In the genomic region with DNA sequence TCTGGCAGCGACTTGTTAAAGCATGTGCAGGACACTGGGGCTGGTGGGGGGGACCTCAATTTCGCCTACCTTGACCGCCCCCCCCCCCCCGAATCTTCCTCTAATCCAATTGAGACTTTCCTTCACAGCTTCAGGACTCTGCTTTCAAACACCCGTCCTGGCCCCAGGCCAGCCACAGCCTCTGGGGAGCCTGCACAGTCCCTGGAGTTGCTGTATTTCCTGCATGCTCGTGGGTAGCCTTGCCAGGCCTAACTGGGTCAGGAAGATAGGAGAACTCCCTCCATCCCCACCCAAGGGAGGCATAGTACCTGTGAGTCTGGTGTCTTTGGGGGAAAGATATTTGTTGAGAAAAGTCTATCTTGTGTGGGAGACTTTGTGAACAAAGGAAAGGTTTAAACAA, we compare ENCODE assay signal across 12 mouse cellular contexts. TPM values are rescaled to one million over a fixed set of nuclear protein-coding genes. Genes with fewer than 3 reads are reported as not detected.
DNase-seq lines count a peak whose midpoint lies in the region; ATAC-seq lines count a peak whose summit lies in the region.
"Had no signal": no experiment of that assay in that cellular context is flagged by ENCODE, and none has a peak within 500 bp of the region (broad histone marks: within the 10 kb centered on the region; RNA-seq: fewer than 3 reads in every experiment).

No protein-coding gene starts in this region.

- H3K4me2 ChIP-seq in hindbrain, embryonic 15.5 days: no peak overlapping the region
- H3K4me2 ChIP-seq in hindbrain, embryonic 12.5 days (replicated peaks): no peak overlapping the region
- H3K4me2 ChIP-seq in midbrain, embryonic 16.5 days (ENCODE audit: low read length): no peak overlapping the region
- no peak overlapping the region for H3K4me2 ChIP-seq in midbrain, embryonic 13.5 days (replicated peaks)
- no peak overlapping the region for H3K4me2 ChIP-seq in neural tube, embryonic 15.5 days
- H3K4me2 ChIP-seq: midbrain, embryonic 12.5 days had no signal

- H3K9me3 ChIP-seq in hindbrain, embryonic 15.5 days: no peaks in the 10 kb centered on the region
- H3K9me3 ChIP-seq in hindbrain, embryonic 12.5 days (replicated peaks): no peaks in the 10 kb centered on the region
- no peaks in the 10 kb centered on the region for H3K9me3 ChIP-seq in midbrain, embryonic 16.5 days (replicated peaks; ENCODE audit: control insufficient read depth, low read length, poor library complexity, severe bottlenecking)
- no peaks in the 10 kb centered on the region for H3K9me3 ChIP-seq in midbrain, embryonic 13.5 days
- H3K9me3 ChIP-seq in neural tube, embryonic 15.5 days (replicated peaks): no peaks in the 10 kb centered on the region
- H3K9me3 ChIP-seq: midbrain, embryonic 12.5 days had no signal

- H3K9ac ChIP-seq in hindbrain, embryonic 15.5 days: no peak overlapping the region
- H3K9ac ChIP-seq in hindbrain, embryonic 12.5 days: no peak overlapping the region
- H3K9ac ChIP-seq in midbrain, embryonic 16.5 days (ENCODE audit: low read depth, low read length): no peak overlapping the region
- no peak overlapping the region for H3K9ac ChIP-seq in midbrain, embryonic 13.5 days (replicated peaks)
- no peak overlapping the region for H3K9ac ChIP-seq in neural tube, embryonic 15.5 days (replicated peaks)
- H3K9ac ChIP-seq: liver, embryonic 14.5 days; midbrain, embryonic 12.5 days had no signal

- peak; percentile 60 for DNase-seq in cerebellum, adult 9-10 months
- no peak for DNase-seq in cerebellum, adult 11-12 months
- DNase-seq: gastrocnemius, postnatal 14 days; thymus, postnatal 14 days had no signal

- no peak overlapping the region for H3K4me3 ChIP-seq in hindbrain, embryonic 15.5 days
- H3K4me3 ChIP-seq in hindbrain, embryonic 12.5 days: no peak overlapping the region
- no peak overlapping the region for H3K4me3 ChIP-seq in midbrain, embryonic 16.5 days (ENCODE audit: low read depth, low read length)
- H3K4me3 ChIP-seq in midbrain, embryonic 13.5 days (replicated peaks): no peak overlapping the region
- H3K4me3 ChIP-seq in neural tube, embryonic 15.5 days (replicated peaks): no peak overlapping the region
- H3K4me3 ChIP-seq: midbrain, embryonic 12.5 days had no signal

- H3K27me3 ChIP-seq in hindbrain, embryonic 15.5 days: no peaks in the 10 kb centered on the region
- no peaks in the 10 kb centered on the region for H3K27me3 ChIP-seq in hindbrain, embryonic 12.5 days
- no peaks in the 10 kb centered on the region for H3K27me3 ChIP-seq in midbrain, embryonic 16.5 days (ENCODE audit: control insufficient read depth, insufficient read depth, low read depth, low read length)
- H3K27me3 ChIP-seq in midbrain, embryonic 13.5 days: no peaks in the 10 kb centered on the region
- H3K27me3 ChIP-seq in neural tube, embryonic 15.5 days (replicated peaks): no peaks in the 10 kb centered on the region
- H3K27me3 ChIP-seq: midbrain, embryonic 12.5 days; Patski had no signal

- no peak for ATAC-seq in hindbrain, embryonic 15.5 days (ENCODE audit: low FRiP score, low read depth)
- ATAC-seq in hindbrain, embryonic 12.5 days (ENCODE audit: low FRiP score): no peak
- ATAC-seq in midbrain, embryonic 16.5 days: no peak
- no peak for ATAC-seq in midbrain, embryonic 13.5 days
- ATAC-seq in neural tube, embryonic 15.5 days (ENCODE audit: low FRiP score): no peak
- ATAC-seq: Patski had no signal

- H3K4me1 ChIP-seq in hindbrain, embryonic 15.5 days (replicated peaks): peaks cover 8% of the 10 kb centered on the region; the same call in 1 of the 2 replicates
- H3K4me1 ChIP-seq in hindbrain, embryonic 12.5 days: peaks cover 2% of the 10 kb centered on the region; the same call in 1 of the 2 replicates
- peaks cover 8% of the 10 kb centered on the region; the same call in 1 of the 2 replicates for H3K4me1 ChIP-seq in midbrain, embryonic 16.5 days (ENCODE audit: control insufficient read depth, insufficient read depth, low read length)
- peaks cover 19% of the 10 kb centered on the region for H3K4me1 ChIP-seq in midbrain, embryonic 13.5 days (replicated peaks)
- H3K4me1 ChIP-seq in neural tube, embryonic 15.5 days: peaks cover 9% of the 10 kb centered on the region

- 0 out of 2 replicates have a peak, but pooled peaks cover 7% of the 10 kb centered on the region for H3K36me3 ChIP-seq in hindbrain, embryonic 15.5 days
- H3K36me3 ChIP-seq in hindbrain, embryonic 12.5 days: no peaks in the 10 kb centered on the region
- no peaks in the 10 kb centered on the region; the same call in 1 of the 2 replicates for H3K36me3 ChIP-seq in midbrain, embryonic 16.5 days (ENCODE audit: control insufficient read depth, insufficient read depth, low read length)
- H3K36me3 ChIP-seq in midbrain, embryonic 13.5 days: peaks cover 7% of the 10 kb centered on the region
- peaks cover 9% of the 10 kb centered on the region; the same call in 1 of the 2 replicates for H3K36me3 ChIP-seq in neural tube, embryonic 15.5 days
- H3K36me3 ChIP-seq: midbrain, embryonic 12.5 days had no signal

- 66% methylated on average over 6 of the region's 6 CpGs for WGBS in hindbrain, embryonic 15.5 days
- 62% methylated on average over 6 of the region's 6 CpGs for WGBS in hindbrain, embryonic 12.5 days
- WGBS in midbrain, embryonic 16.5 days: 52% methylated on average over 5 of the region's 6 CpGs
- 57% methylated on average over 6 of the region's 6 CpGs for WGBS in midbrain, embryonic 13.5 days
- 69% methylated on average over 6 of the region's 6 CpGs for WGBS in neural tube, embryonic 15.5 days

- H3K27ac ChIP-seq in hindbrain, embryonic 15.5 days (replicated peaks): 0 out of 2 replicates have a peak overlapping the region, but pooled peaks have one; percentile 15
- H3K27ac ChIP-seq in hindbrain, embryonic 12.5 days: no peak overlapping the region
- peak overlapping the region; percentile 55; the same call in 1 of the 2 replicates for H3K27ac ChIP-seq in midbrain, embryonic 16.5 days (ENCODE audit: low read length)
- no peak overlapping the region for H3K27ac ChIP-seq in midbrain, embryonic 13.5 days
- H3K27ac ChIP-seq in neural tube, embryonic 15.5 days (replicated peaks): 0 out of 2 replicates have a peak overlapping the region, but pooled peaks have one; percentile 43
- H3K27ac ChIP-seq: liver, embryonic 14.5 days; midbrain, embryonic 12.5 days had no signal

RNA-seq across cellular contexts. Expression of gene Adcy1, which starts 50.4 kb away (rescaled TPM):
- 12.3 and 12.8 TPM in 2 replicates for polyA plus RNA-seq in hindbrain, embryonic 15.5 days (2015; fragmentation: Nextera tagmentation; extraction: Ambion mirVana)
- 2.1 and 2.2 TPM in 2 replicates for polyA plus RNA-seq in hindbrain, embryonic 12.5 days (2016; fragmentation: Nextera tagmentation; extraction: Ambion mirVana)
- 9.9 and 10.9 TPM in 2 replicates for polyA plus RNA-seq in midbrain, embryonic 16.5 days (2015; fragmentation: Nextera tagmentation; extraction: Ambion mirVana)
- 2.8 and 3.0 TPM in 2 replicates for polyA plus RNA-seq in midbrain, embryonic 13.5 days (2015; fragmentation: Nextera tagmentation; extraction: Ambion mirVana)
- polyA plus RNA-seq in neural tube, embryonic 15.5 days (2015; fragmentation: Nextera tagmentation; extraction: Ambion mirVana): 11.5 and 13.3 TPM in 2 replicates

Comparison
In these comparisons a context has a peak if more than half of its experiments do, and no peak if none do; other contexts are left out.
1. H3K27ac ChIP-seq: peak in hindbrain, embryonic 15.5 days (single experiment), midbrain, embryonic 16.5 days (single experiment) and neural tube, embryonic 15.5 days (single experiment); none in hindbrain, embryonic 12.5 days (single experiment) and midbrain, embryonic 13.5 days (single experiment).